In the genomic region with DNA sequence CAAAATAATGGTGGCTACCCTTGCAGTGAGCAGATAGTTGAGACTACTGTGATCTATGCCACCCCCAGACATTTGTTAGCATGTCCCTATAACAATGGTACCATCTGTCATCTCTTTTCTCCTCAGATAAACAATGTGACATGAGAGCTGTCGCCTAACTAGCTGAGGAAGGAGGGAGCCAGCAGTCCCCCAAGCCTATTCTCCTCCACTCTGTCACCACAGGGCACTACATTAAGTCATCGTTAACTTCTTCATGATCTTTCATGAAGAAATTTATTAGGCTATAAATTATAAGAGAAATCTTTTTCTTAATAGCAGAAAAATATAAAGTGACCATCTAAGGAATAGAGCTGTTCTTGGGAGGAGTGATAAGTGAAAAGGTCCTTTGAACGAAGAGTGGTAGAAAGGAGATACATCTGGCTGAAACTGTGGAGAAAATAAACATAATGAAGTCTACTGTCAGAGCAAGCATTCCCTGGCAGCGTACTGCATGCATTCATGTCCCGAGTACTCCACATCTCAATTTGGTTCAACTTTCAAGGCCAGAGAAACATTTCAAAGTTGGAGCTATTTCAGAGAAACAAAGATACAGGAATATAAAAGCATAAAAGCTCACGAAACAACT, we compare ENCODE assay signal across 20 mouse cellular contexts.
"Had no signal": no experiment of that assay in that cellular context is flagged by ENCODE, and none has a peak within 500 bp of the region (broad histone marks: within the 10 kb centered on the region; RNA-seq: fewer than 3 reads in every experiment).

No protein-coding gene starts in this region.

- H3K9ac ChIP-seq: intestine, embryonic 15.5 days; limb, embryonic 12.5 days; limb, embryonic 15.5 days; liver, embryonic 12.5 days; liver, embryonic 15.5 days; midbrain, embryonic 12.5 days; midbrain, embryonic 15.5 days; neural tube, embryonic 12.5 days; neural tube, embryonic 15.5 days had no signal

- H3K4me3 ChIP-seq: intestine, embryonic 15.5 days; limb, embryonic 12.5 days; limb, embryonic 15.5 days; liver, embryonic 12.5 days; liver, embryonic 15.5 days; midbrain, embryonic 12.5 days; midbrain, embryonic 15.5 days; neural tube, embryonic 12.5 days; neural tube, embryonic 15.5 days had no signal

- H3K27me3 ChIP-seq: intestine, embryonic 15.5 days; limb, embryonic 12.5 days; limb, embryonic 15.5 days; liver, embryonic 12.5 days; liver, embryonic 15.5 days; midbrain, embryonic 12.5 days; midbrain, embryonic 15.5 days; neural tube, embryonic 12.5 days; neural tube, embryonic 15.5 days had no signal

- H3K4me2 ChIP-seq: intestine, embryonic 15.5 days; limb, embryonic 12.5 days; limb, embryonic 15.5 days; liver, embryonic 12.5 days; liver, embryonic 15.5 days; midbrain, embryonic 12.5 days; midbrain, embryonic 15.5 days; neural tube, embryonic 12.5 days; neural tube, embryonic 15.5 days had no signal

- ATAC-seq: intestine, embryonic 15.5 days; liver, embryonic 12.5 days; midbrain, embryonic 15.5 days had no signal

- H3K4me1 ChIP-seq: intestine, embryonic 15.5 days; limb, embryonic 12.5 days; limb, embryonic 15.5 days; liver, embryonic 12.5 days; liver, embryonic 15.5 days; midbrain, embryonic 12.5 days; midbrain, embryonic 15.5 days; neural tube, embryonic 12.5 days; neural tube, embryonic 15.5 days had no signal

- H3K27ac ChIP-seq: intestine, embryonic 15.5 days; limb, embryonic 12.5 days; limb, embryonic 15.5 days; liver, embryonic 12.5 days; liver, embryonic 15.5 days; midbrain, embryonic 12.5 days; midbrain, embryonic 15.5 days; neural tube, embryonic 12.5 days; neural tube, embryonic 15.5 days; stomach, postnatal 0 days had no signal

- DNase-seq: kidney, adult 11 months; kidney, adult 9 months; kidney, postnatal 14 days; kidney, postnatal 4 days; left cerebral cortex, postnatal 4 days; right cerebral cortex, postnatal 14 days; right cerebral cortex, postnatal 4 days; thymus, adult 2 months; thymus, postnatal 14 days; thymus, postnatal 4 days had no signal

- H3K9me3 ChIP-seq: intestine, embryonic 15.5 days; limb, embryonic 12.5 days; limb, embryonic 15.5 days; liver, embryonic 12.5 days; liver, embryonic 15.5 days; midbrain, embryonic 12.5 days; midbrain, embryonic 15.5 days; neural tube, embryonic 12.5 days; neural tube, embryonic 15.5 days had no signal

- H3K36me3 ChIP-seq: intestine, embryonic 15.5 days; limb, embryonic 12.5 days; limb, embryonic 15.5 days; liver, embryonic 12.5 days; liver, embryonic 15.5 days; midbrain, embryonic 12.5 days; midbrain, embryonic 15.5 days; neural tube, embryonic 12.5 days; neural tube, embryonic 15.5 days had no signal
